Mouse (Mus musculus) liver, embryonic 13.5 days (tissue): Measurements from ENCODE around the gene Ggct. TPM values are rescaled to one million over a fixed set of nuclear protein-coding genes. Genes with fewer than 3 reads are reported as not detected.

Experiments
- polyA plus RNA-seq: library from polyadenylated mRNA; unstranded; fragments of >200 nt; fragmentation: Nextera tagmentation; extraction: Ambion mirVana; gene quantifications from 2 replicates; pipeline ENCODE4 v1.2.1, GENCODE M21; 2015

The Ggct gene
- polyA plus RNA-seq, 1 experiment from 2014 or later, result 8.2 TPM

Other genes with a start within 250 kb of the Ggct start
- 2.4 and 2.7 TPM in 2 replicates for gene Znrf2, start 176.0 kb downstream of the Ggct start, polyA plus RNA-seq
- gene Nod1, start 20.3 kb downstream of the Ggct start, polyA plus RNA-seq, result 1.5 and 1.9 TPM in 2 replicates
- 140 and 153 TPM in 2 replicates for gene Gars, start 45.1 kb upstream of the Ggct start, polyA plus RNA-seq
- gene Crhr2, start 140.1 kb upstream of the Ggct start, polyA plus RNA-seq, result 0.45 and 0.60 TPM in 2 replicates
- 0.20 and 0.24 TPM in 2 replicates for gene Inmt, start 182.1 kb upstream of the Ggct start, polyA plus RNA-seq
- 1.4 and 1.7 TPM in 2 replicates for gene Mindy4, start 210.4 kb upstream of the Ggct start, polyA plus RNA-seq